Mouse (Mus musculus) macrophage (primary cell): Measurements from ENCODE around the gene Gm5965. TPM values are rescaled to one million over a fixed set of nuclear protein-coding genes. Genes with fewer than 3 reads are reported as not detected.
"Not testable (repeated sequence)": the region's sequence is repeated elsewhere in the genome, so short reads cannot be mapped to it uniquely, and the experiment has no call there.

Source experiments
- H3K27ac ChIP-seq: fragments of 350-480 bp; formaldehyde crosslinking; 2 replicates; pipeline ENCODE4 v1.9.0; 2021
- H3K36me3 ChIP-seq: fragments of 350-480 bp; formaldehyde crosslinking; 2 replicates; pipeline ENCODE4 v1.9.0; 2021; ENCODE audit errors: inconsistent target
- H3K4me3 ChIP-seq: fragments of 350-480 bp; formaldehyde crosslinking; 2 replicates; pipeline ENCODE4 v1.9.0; 2021; ENCODE audit errors: inconsistent target
- H3K79me2 ChIP-seq: fragments of 350-480 bp; formaldehyde crosslinking; 2 replicates; pipeline ENCODE4 v1.9.0; 2021; ENCODE audit errors: inconsistent target
- WGBS: methylation state at CpG from one replicate; pipeline ENCODE4 v1.1.7; 2026; ENCODE audit warnings: inconsistent platforms; ENCODE audit not compliant: missing documents; 5-methylcytosine and 5-hydroxymethylcytosine counted together
- polyA plus RNA-seq: library from polyadenylated mRNA; stranded (reverse); fragments of 250-400 nt; gene quantifications from 3 replicates; pipeline ENCODE4 v1.2.4, GENCODE M21; 2018; ENCODE audit warnings: inconsistent platforms
- total RNA-seq, 78 experiments: library from RNA; depleted of rRNA; stranded (reverse); fragments of 250-400 nt; gene quantifications; 1 replicate in 9 of 78; 2 replicates in 24 of 78; 3 replicates in 43 of 78; 4 replicates in 2 of 78; pipeline ENCODE4 v1.2.4; 2018; ENCODE audit warnings: inconsistent platforms in 56 of 78

The Gm5965 gene
- total RNA-seq (2018; cell fraction: chromatin; rRNA removed) = not detected
- not detected for total RNA-seq (2018; cell fraction: cytosol; rRNA removed)
- not detected for total RNA-seq (2018; cell fraction: nucleus; rRNA removed)
- polyA plus RNA-seq = not detected in 3 replicates

DNA sequence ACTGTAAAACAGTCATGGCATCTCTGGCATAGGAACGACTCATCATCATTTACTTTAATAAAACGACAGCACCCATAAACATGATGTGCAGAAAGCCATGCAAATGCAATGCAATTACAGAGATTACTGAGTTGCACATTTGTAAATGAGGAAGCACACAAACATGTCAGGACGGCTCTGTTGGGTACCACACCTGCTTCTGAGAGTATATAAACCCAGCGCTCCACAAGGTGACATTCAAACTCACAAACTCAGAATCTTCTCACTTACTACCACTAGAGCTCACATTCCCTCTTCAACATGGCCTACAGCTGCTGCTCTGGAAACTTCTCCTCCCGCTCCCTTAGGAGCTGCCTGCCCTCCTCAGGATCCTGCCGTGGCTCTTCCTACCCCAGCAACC lies at the start of gene Gm5965:
Gm5965 (plus strand) TSS at position 301 of the 400 bp plus-strand sequence.
- Histone ChIP-seq H3K4me3 (no peak within 1 kb of the TSS), H3K36me3 (no peaks in the 10 kb centered on the region), H3K79me2 (no peaks in the 10 kb centered on the region), H3K27ac (no peak within 1 kb of the TSS)
- 100% methylated on average over 3 of the region's 6 CpGs for WGBS

DNA sequence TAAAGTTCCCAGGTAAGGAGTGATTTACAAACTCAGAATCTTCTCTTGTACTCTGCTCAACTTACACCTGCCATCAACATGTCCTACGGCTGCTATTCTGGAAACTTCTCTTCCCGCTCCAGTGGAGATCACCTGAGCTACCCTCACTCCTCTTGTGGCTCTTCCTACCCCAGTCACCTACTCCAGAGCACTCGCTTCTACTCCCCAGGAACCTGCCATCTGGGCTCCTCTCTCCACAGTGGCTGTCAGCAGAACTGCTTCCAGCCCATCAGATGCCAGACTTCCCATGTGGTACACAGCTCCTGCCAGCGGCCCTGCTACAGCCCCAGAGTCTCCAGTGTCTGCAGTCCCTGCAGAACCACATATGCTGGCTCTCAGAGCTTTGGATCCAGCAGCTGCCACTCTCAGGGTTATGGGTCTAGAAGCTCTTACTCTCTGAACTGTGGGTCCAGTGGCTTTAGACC lies 48.9 kb upstream of the Gm5965 start, which contains the start of gene Krtap13-1:
Krtap13-1 (plus strand) TSS at position 51 of the 464 bp plus-strand sequence.
- H3K4me3 ChIP-seq = no peak within 1 kb of the TSS
- no peaks in the 10 kb centered on the region for H3K36me3 ChIP-seq
- no peak within 1 kb of the TSS for H3K27ac ChIP-seq
- H3K79me2 ChIP-seq = no peaks in the 10 kb centered on the region
- WGBS = 69% methylated on average over 4 of the region's 4 CpGs

DNA sequence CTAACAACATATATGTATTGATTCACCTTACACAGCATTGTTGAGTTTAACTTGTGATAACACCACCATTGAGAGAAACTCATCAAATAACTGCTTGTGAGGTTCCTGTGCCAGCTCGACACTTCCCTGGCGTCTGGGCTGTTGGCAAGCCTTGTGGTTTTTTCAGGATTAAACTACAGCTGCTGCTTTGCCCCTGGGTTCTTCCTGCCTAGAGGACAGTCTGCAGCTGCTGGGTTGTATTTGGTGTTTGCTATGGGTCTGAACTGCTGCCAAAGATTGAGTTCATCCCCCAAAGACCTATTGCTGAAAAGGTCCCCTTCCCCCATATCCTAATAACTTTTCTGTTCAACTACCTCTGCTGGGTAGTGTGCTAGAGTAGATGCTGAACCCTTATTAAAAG lies 42.3 kb upstream of the Gm5965 start:
- H3K4me3 ChIP-seq = no peak overlapping the region
- 57% methylated on average over 2 of the region's 2 CpGs for WGBS
- no peaks in the 10 kb centered on the region for H3K79me2 ChIP-seq
- H3K36me3 ChIP-seq = no peaks in the 10 kb centered on the region
- H3K27ac ChIP-seq = no peak overlapping the region

DNA sequence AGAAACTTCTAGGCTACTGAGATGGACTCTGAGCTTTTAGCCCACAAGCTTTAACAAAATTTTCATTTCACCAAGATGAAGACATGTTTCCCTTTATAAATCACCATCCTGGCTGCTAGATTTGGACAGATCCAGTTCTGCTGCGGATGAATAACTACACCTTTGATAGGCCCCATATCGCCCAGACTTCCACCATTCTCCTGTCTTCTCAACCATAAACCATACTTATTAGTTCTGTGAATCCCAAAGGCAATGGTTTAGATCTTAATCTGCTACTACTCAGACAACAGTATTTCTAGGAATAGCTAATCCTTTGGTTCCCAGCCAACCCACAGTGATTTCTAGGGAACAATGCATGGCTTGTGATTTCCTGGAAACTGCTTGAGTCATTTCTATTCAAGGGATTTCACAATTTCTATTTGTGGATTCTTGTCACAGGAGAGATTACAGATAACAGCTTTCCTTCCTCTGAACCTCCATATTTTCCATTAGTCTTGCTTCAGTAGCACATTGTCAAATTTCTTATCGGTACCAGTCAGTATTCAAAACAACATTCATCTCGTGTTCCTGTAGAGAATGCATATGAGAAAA lies 32.9 kb upstream of the Gm5965 start:
- H3K79me2 ChIP-seq = no peaks in the 10 kb centered on the region
- H3K36me3 ChIP-seq = no peaks in the 10 kb centered on the region
- 51% methylated on average over 4 of the region's 4 CpGs for WGBS
- H3K4me3 ChIP-seq = no peak overlapping the region
- no peak overlapping the region for H3K27ac ChIP-seq

DNA sequence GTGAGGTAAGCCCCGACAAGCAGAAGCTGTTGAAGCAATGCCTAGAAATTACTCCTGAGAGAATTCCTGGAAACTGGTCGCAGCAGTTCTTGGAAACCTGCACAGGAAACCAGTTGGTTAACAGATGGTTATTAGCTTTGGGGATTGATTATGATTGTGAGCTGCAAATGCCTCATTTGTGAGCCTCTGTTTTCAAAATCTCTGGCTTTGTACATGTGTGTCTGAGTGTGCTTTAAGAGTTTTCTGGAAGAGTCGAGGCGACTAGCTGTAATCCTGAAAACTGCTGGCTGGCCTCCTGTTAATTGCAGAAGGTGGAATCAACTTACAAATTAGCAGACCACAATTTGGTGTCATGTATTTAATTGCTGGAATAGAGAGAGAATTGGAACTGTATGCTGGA lies 29.8 kb upstream of the Gm5965 start:
- WGBS = 46% methylated on average over 4 of the region's 4 CpGs
- H3K27ac ChIP-seq = no peak overlapping the region
- H3K36me3 ChIP-seq = no peaks in the 10 kb centered on the region
- no peaks in the 10 kb centered on the region for H3K79me2 ChIP-seq
- H3K4me3 ChIP-seq = no peak overlapping the region

DNA sequence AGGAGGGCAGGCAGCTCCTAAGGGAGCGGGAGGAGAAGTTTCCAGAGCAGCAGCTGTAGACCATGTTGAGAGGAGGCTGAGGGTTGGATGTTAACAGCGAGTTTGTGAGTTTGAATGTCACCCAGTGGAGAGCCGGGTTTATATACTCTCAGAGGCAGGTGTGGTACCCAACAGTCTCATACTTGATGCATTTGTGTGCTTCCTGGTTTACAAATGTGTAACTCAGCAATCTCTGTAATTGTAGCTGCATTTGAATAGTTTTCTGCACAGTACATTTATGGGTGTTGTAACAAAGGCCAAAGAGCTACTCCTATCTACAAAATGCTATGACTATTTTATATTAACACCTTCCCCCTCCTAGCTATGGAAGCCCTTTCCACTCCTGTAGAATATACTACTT lies 26.2 kb upstream of the Gm5965 start, which contains the start of gene Krtap13:
Krtap13 (minus strand) TSS at position 101 of the 400 bp plus-strand sequence.
- H3K79me2 ChIP-seq, H3K36me3 ChIP-seq, H3K27ac ChIP-seq, H3K4me3 ChIP-seq: not testable (repeated sequence)
- WGBS = 78% methylated on average over 2 of the region's 3 CpGs

DNA sequence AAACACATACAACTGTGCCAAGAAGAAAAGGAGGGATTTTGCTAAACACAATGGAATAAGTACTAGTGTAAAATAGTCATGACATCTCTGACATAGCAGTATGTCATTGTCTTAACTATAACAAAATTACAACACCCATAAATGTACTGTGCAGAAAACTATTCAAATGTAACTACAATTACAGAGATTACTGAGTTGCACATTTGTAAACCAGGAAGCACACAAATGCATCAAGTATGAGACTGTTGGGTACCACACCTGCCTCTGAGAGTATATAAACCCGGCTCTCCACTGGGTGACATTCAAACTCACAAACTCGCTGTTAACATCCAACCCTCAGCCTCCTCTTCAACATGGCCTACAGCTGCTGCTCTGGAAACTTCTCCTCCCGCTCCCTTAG lies 19.1 kb upstream of the Gm5965 start, which contains the start of gene 2310034C09Rik:
2310034C09Rik (plus strand) TSS at position 301 of the 400 bp plus-strand sequence.
- not testable (repeated sequence) for H3K27ac ChIP-seq, H3K79me2 ChIP-seq, H3K4me3 ChIP-seq, H3K36me3 ChIP-seq
- 60% methylated on average over 1 of the region's 3 CpGs for WGBS

DNA sequence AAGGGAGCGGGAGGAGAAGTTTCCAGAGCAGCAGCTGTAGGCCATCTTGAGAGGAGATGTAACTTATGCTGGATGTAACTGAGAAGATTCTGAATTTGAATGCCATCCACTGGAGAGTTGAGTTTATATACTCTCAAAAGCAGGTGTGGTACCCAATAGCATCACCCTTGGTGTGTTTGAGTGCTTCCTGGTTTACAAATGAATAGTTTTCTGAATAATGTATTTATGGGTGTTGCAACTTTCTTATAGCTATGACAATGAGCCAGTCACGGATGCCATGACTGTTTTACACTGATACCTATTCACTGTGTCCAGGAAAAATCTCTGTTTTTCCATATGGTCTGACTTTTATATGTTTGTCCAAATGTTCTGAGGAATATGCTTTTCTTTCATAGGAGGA lies 3.6 kb upstream of the Gm5965 start, which contains the start of gene 2310057N15Rik:
2310057N15Rik (minus strand) TSS at position 101 of the 400 bp plus-strand sequence.
- Histone ChIP-seq H3K79me2 (no peaks in the 10 kb centered on the region), H3K36me3 (no peaks in the 10 kb centered on the region), H3K4me3 (no peak within 1 kb of the TSS), H3K27ac (no peak within 1 kb of the TSS)
- WGBS = 77% methylated on average over 2 of the region's 2 CpGs

DNA sequence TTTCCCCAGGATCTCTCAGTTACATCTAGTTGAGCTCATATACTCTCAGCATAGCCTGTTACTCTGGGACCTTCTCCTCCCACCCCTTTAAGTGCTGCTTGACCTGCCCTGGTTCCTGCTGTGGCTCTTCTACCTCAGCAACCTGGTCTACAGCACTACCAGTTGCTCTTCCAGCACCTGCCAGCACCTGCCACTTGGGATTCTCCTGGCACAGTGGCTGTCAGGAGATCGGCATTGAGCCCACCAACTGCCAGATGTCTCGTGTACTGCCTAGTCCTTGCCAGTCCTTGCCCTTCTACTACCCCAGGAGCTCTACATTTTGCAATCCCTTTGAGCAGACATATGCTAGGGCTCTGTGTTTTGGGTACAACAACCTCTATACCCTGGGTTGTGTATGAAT lies 9.1 kb downstream of the Gm5965 start:
- Histone ChIP-seq H3K27ac (no peak overlapping the region), H3K79me2 (no peaks in the 10 kb centered on the region), H3K36me3 (no peaks in the 10 kb centered on the region), H3K4me3 (no peak overlapping the region)
- 75% methylated on average over 2 of the region's 2 CpGs for WGBS

DNA sequence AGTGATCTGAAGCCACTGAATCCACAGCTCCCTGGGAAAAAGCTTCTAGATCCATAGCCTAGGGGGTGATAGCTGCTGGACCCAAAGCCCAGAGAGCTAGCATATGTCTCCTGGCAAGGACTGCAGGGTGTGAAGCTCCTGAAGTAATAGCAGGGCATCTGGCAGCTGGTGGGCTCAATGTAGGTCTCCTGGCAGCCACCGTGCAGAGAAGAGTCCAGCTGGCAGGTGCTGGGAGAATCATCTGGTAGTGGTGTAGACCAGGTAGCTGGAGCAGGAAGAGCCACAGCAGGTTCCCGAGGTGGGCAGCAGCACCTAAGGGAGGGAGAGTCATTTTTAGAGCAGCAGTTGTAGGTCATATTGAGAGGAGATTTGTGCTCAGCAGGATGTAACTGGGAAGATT lies 34.1 kb downstream of the Gm5965 start, which contains the start of gene Gm20741:
Gm20741 (minus strand) TSS at position 394 of the 400 bp plus-strand sequence.
- H3K27ac ChIP-seq = no peak within 1 kb of the TSS
- H3K79me2 ChIP-seq = no peaks in the 10 kb centered on the region
- no peaks in the 10 kb centered on the region for H3K36me3 ChIP-seq
- 78% methylated on average over 2 of the region's 2 CpGs for WGBS
- H3K4me3 ChIP-seq = no peak within 1 kb of the TSS

DNA sequence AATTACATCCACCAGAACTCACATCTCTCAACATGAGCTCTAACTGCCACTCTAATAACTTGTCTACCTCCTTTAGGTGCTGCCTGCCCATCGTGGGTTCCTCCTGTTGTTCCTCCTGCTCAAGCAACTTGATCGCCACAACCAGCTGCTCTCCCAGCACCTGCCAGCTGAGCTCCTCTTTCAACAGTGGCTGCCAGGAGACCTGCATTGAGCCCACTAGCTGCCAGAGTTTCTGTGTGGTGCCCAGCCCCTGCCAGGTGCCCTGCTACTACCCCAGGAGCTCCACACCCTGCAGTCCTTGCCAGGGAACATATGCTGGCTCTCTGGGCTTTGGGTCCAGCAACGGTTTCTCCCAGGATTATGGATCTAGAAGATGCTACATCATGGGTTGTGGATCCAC lies 42.4 kb downstream of the Gm5965 start, which contains the start of gene Krtap15:
Krtap15 (plus strand) TSS at position 150 of the 400 bp plus-strand sequence.
- WGBS = 77% methylated on average over 3 of the region's 3 CpGs
- Histone ChIP-seq H3K27ac (no peak within 1 kb of the TSS), H3K79me2 (no peaks in the 10 kb centered on the region), H3K4me3 (no peak within 1 kb of the TSS), H3K36me3 (no peaks in the 10 kb centered on the region)

DNA sequence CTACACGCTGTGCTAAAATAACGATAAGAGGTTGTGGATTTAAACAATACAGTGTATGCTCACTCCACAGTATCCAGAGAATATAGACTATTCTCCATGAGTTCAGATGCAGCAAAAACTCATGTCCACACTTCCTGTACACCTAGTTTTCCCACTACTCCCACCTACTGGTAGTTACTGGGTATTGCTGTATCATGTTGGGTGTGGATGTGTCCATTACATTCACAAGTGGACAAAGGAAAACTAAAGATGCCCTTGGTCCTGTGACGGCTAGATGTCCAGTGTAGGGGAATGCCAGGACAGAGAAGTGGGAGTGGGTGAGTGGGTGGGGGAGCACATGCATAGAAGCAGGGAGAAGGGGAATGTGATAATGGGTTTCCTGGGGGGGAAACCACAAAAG lies 46.0 kb downstream of the Gm5965 start:
- Histone ChIP-seq H3K79me2 (no peaks in the 10 kb centered on the region), H3K4me3 (no peak overlapping the region), H3K36me3 (no peaks in the 10 kb centered on the region), H3K27ac (no peak overlapping the region)
- 84% methylated on average over 3 of the region's 3 CpGs for WGBS

DNA sequence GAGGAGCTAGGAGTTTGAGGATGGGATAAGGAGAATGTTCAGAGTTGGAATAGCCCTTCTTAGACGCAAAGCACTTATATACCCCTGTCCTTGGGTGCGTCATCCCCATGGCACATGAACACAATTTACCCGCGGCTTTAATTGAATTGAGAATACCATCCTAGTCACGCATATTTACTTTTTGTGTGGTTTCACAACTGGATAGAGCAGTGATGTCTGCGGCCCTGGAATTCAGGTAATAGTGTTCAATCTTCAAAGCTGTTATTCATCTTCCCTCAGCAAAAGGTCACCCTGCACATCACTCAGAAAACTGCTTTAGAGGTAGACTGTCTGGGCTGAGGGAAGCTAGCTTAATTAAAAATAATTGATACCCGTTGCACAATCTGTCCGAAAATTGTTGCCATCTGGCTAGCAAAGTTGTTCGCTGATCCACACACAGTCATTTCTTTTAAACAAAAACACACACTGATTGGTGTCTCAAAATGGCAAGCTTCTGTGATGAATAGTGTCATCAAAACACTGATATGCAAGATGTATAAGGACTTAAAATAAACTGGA lies 48.5 kb downstream of the Gm5965 start, which contains the start of gene Krtap14:
Krtap14 (minus strand) TSS at position 51 of the 558 bp plus-strand sequence.
- Histone ChIP-seq H3K27ac (no peak within 1 kb of the TSS), H3K79me2 (no peaks in the 10 kb centered on the region), H3K36me3 (no peaks in the 10 kb centered on the region), H3K4me3 (no peak within 1 kb of the TSS)
- WGBS = 90% methylated on average over 9 of the region's 9 CpGs

DNA sequence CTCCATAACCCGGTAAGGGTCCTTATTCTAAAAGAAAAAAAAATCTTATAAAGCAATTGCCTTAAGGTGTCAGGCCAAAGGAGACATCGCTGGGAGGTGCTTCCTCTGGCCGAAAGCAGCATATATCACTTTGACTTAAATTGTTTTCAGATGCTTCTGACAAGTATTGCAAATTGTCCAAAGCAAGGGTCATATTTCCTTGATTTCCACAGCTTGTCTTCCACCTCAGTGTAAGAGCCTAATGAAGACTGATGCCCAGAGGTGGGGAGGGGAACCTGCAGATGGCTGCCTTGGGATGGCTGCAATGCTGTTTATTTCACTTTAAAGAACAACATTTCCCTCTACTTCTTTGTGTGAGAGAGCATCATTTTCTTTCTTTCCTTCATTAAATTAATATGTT lies 49.3 kb downstream of the Gm5965 start:
- Histone ChIP-seq H3K27ac (no peak overlapping the region), H3K79me2 (no peaks in the 10 kb centered on the region), H3K4me3 (no peak overlapping the region), H3K36me3 (no peaks in the 10 kb centered on the region)
- 78% methylated on average over 3 of the region's 3 CpGs for WGBS
